Mouse (Mus musculus): ENCODE data around the gene Bspry. TPM values are rescaled to one million over a fixed set of nuclear protein-coding genes. Genes with fewer than 3 reads are reported as not detected.

The Bspry gene
- total and polyA plus RNA-seq, 3 experiments = 0.19 to 0.50 TPM; not detected in 1

GRCm38 (mm10) chr4:62440986-62441385, 38.9 kb upstream of the Bspry start:
- DNase-seq (ENCODE audit: low read depth, low spot score) = no peak
- Histone ChIP-seq H3K27ac (ENCODE audit: control insufficient read depth, low read depth, low read length) (no peak overlapping the region), H3K9me3 (replicated peaks; ENCODE audit: insufficient read depth, low read length) (no peaks in the 10 kb centered on the region), H3K79me2 (ENCODE audit: control insufficient read depth, insufficient read depth, low read length, poor library complexity) (no peaks in the 10 kb centered on the region), H3K4me3 (ENCODE audit: control insufficient read depth in 1 of 2, insufficient read depth in 1 of 2, low read depth in 2 of 2, low read length in 2 of 2) (no peak overlapping the region), H3K4me1 (ENCODE audit: control insufficient read depth in 1 of 2, insufficient read depth in 2 of 2, low read length in 2 of 2) (0 out of 4 replicates have a peak, but pooled peaks cover 0 to 3% of the 10 kb centered on the region in 2 experiments), H3K36me3 (ENCODE audit: control insufficient read depth in 1 of 2, insufficient read depth in 2 of 2, low read length in 2 of 2) (no peaks in the 10 kb centered on the region), H3K9ac (ENCODE audit: control insufficient read depth, low read depth, low read length, poor library complexity, severe bottlenecking) (no peak overlapping the region), H3K27me3 (ENCODE audit: control insufficient read depth in 1 of 2, insufficient read depth in 2 of 2, low read length in 2 of 2) (no peaks in the 10 kb centered on the region)
- no peak for TF ChIP-seq CHD2 (IDR thresholded peaks at IDR 0.05; ENCODE audit: low read length)
- TF ChIP-seq POLR2AphosphoS2 (IDR thresholded peaks at IDR 0.05; ENCODE audit: low read length) = no peak
- no peak for TF ChIP-seq EP300 (IDR thresholded peaks at IDR 0.05; ENCODE audit: low read depth in 1 of 2, low read length in 2 of 2)
- TF ChIP-seq KAT2A (conservative IDR thresholded peaks at IDR 0.05; ENCODE audit: low read depth, low read length) = no peak
- no peak for TF ChIP-seq ZNF384 (IDR thresholded peaks at IDR 0.05; ENCODE audit: low read depth, low read length)
- no peak for TF ChIP-seq UBTF (IDR thresholded peaks at IDR 0.05; ENCODE audit: borderline replicate concordance, insufficient read depth, low read depth, low read length)
- no peak for TF ChIP-seq E2F4 (IDR thresholded peaks at IDR 0.05; ENCODE audit: borderline replicate concordance, low read depth, low read length)
- TF ChIP-seq USF2 (IDR thresholded peaks at IDR 0.05; ENCODE audit: borderline replicate concordance in 1 of 2, insufficient read depth in 1 of 2, low read depth in 1 of 2, low read length in 2 of 2) = no peak
- TF ChIP-seq MYC (IDR thresholded peaks at IDR 0.05; ENCODE audit: low read depth, low read length) = no peak
- no peak for TF ChIP-seq ZKSCAN1 (IDR thresholded peaks at IDR 0.05; ENCODE audit: low read depth, low read length)
- no peak for TF ChIP-seq MAZ (IDR thresholded peaks at IDR 0.05; ENCODE audit: low read depth, low read length)

- no peak overlapping the region for H3K9ac ChIP-seq (ENCODE audit: control insufficient read depth, low read depth, low read length, poor library complexity, severe bottlenecking)
- no peaks in the 10 kb centered on the region for H3K79me2 ChIP-seq (ENCODE audit: control insufficient read depth, insufficient read depth, low read length, poor library complexity)
- H3K4me3 ChIP-seq (ENCODE audit: control insufficient read depth in 1 of 2, insufficient read depth in 1 of 2, low read depth in 2 of 2, low read length in 2 of 2) = no peak overlapping the region
- no peaks in the 10 kb centered on the region for H3K9me3 ChIP-seq (replicated peaks; ENCODE audit: insufficient read depth, low read length)
- peaks cover 0 to 2% of the 10 kb centered on the region in 2 experiments; a peak in 2 of 4 replicates for H3K27me3 ChIP-seq (ENCODE audit: control insufficient read depth in 1 of 2, insufficient read depth in 2 of 2, low read length in 2 of 2)
- no peaks in the 10 kb centered on the region for H3K36me3 ChIP-seq (ENCODE audit: control insufficient read depth in 1 of 2, insufficient read depth in 2 of 2, low read length in 2 of 2)
- peak; percentile 65 for DNase-seq (ENCODE audit: low read depth, low spot score)
- H3K4me1 ChIP-seq (ENCODE audit: control insufficient read depth in 1 of 2, insufficient read depth in 2 of 2, low read length in 2 of 2) = no peaks in the 10 kb centered on the region
- H3K27ac ChIP-seq (ENCODE audit: control insufficient read depth, low read depth, low read length) = no peak overlapping the region
- no peak for TF ChIP-seq HCFC1 (IDR thresholded peaks at IDR 0.05; ENCODE audit: low read depth, low read length)
- TF ChIP-seq BHLHE40 (IDR thresholded peaks at IDR 0.05; ENCODE audit: borderline replicate concordance, low read depth, low read length) = no peak
- no peak for TF ChIP-seq GATA1 (IDR thresholded peaks at IDR 0.05; ENCODE audit: low read depth, low read length)
- no peak for TF ChIP-seq MAZ (IDR thresholded peaks at IDR 0.05; ENCODE audit: low read depth, low read length)
- TF ChIP-seq NRF1 (IDR thresholded peaks at IDR 0.05; ENCODE audit: insufficient read depth, low read depth, low read length, poor library complexity, severe bottlenecking) = no peak
- TF ChIP-seq TAL1 (IDR thresholded peaks at IDR 0.05; ENCODE audit: low read length) = no peak
- no peak for TF ChIP-seq RCOR1 (IDR thresholded peaks at IDR 0.05; ENCODE audit: low read depth, low read length)
- TF ChIP-seq CTCF (IDR thresholded peaks at IDR 0.05 in 2 of 3, conservative IDR thresholded peaks at IDR 0.05 in 1 of 3; ENCODE audit: control insufficient read depth in 1 of 3, insufficient read depth in 1 of 3, low read depth in 2 of 3, low read length in 3 of 3, poor library complexity in 1 of 3, severe bottlenecking in 1 of 3) = peak; percentile 52 to 72 (median 67)
- TF ChIP-seq MAFK (IDR thresholded peaks at IDR 0.05; ENCODE audit: borderline replicate concordance, low read depth, low read length) = no peak
- peak; percentile 58 for TF ChIP-seq ZC3H11A (IDR thresholded peaks at IDR 0.05; ENCODE audit: low read depth, low read length)
- peak; percentile 90 for TF ChIP-seq SMC3 (IDR thresholded peaks at IDR 0.05; ENCODE audit: low read depth, low read length)
- TF ChIP-seq ETS1 (IDR thresholded peaks at IDR 0.05; ENCODE audit: low read depth, low read length) = no peak
- TF ChIP-seq RAD21 (IDR thresholded peaks at IDR 0.05; ENCODE audit: low read depth, low read length) = peak; percentile 51
- no peak for TF ChIP-seq MYB (IDR thresholded peaks at IDR 0.05; ENCODE audit: low read depth, low read length)
Measured at GRCm38 (mm10) chr4:62454995-62455394, 24.9 kb upstream of the Bspry start.
